Mouse (Mus musculus): ENCODE data around the gene Suclg2.

Suclg2 gene

GRCm38 (mm10) chr6:95459372-95459771 lies 259.2 kb downstream of the Suclg2 start:
- no peak for DNase-seq (ENCODE audit: low read depth)

DNA sequence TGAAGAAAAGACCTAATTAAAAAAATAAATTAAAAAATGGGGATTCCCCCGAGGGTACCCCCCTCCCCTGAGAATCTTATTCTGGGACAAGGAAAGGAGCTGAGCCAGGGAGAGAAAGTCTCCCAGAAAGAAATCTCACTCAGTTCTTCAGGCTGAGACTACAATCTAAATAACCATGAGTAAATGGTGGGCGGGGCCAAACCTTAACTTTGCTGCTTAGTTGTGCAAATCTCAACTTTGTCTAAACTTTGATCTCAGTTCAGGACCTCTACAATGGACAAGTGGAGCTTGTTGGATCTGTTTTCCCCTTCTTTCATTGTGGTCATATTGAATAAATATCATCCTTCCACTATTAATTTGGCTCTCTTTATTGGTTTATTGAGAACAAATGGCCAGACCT lies 272.4 kb downstream of the Suclg2 start:
- DNase-seq (ENCODE audit: low read depth): no peak

DNA sequence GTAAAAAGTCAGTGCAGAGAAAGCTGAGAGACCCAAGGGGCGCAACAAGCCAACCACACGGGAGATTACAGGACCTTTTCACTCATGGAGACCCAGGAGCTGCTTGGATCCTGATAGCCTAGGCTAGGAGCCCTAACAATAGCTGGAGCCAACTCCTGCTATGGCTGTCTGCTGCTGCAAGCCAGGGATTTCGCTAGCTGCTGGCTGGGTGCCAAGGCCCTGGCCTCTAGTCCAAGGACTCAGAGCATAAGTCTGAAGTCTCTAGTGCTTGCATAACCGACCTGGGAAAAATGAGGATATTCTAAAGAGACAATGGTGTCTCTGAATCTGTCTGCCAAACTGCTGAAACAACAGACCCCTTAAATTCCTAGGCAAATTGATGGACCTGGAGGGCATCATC lies 273.6 kb downstream of the Suclg2 start:
- DNase-seq (ENCODE audit: low read depth): no peak

Measured in induced T-regulatory cell, adult 2 months (primary cell).